Mouse (Mus musculus): Measurements from ENCODE around the gene Macrod2. TPM values are rescaled to one million over a fixed set of nuclear protein-coding genes. Genes with fewer than 3 reads are reported as not detected.

The Macrod2 gene
- polyA plus RNA-seq, 1 experiment from 2014 or later, result 23.7 TPM

GRCm38 (mm10) chr2:141434731-141435570, 1039.8 kb downstream of the Macrod2 start:
- Histone ChIP-seq H3K27me3 (replicated peaks) (no peaks in the 10 kb centered on the region), H3K27ac (replicated peaks) (no peak overlapping the region), H3K4me2 (no peak overlapping the region), H3K9ac (no peak overlapping the region), H3K36me3 (no peaks in the 10 kb centered on the region), H3K9me3 (no peaks in the 10 kb centered on the region), H3K4me3 (no peak overlapping the region), H3K4me1 (no peaks in the 10 kb centered on the region)
- WGBS, result 67% methylated on average over 16 of the region's 16 CpGs
- no peak for ATAC-seq (ENCODE audit: extremely low read depth, insufficient number of reproducible peaks, low FRiP score, low TSS enrichment)

- WGBS, result 59% methylated on average over 2 of the region's 2 CpGs
These were observed 1046.8 kb downstream of the Macrod2 start for GRCm38 (mm10) chr2:141441896-141442295.

GRCm38 (mm10) chr2:141449078-141449680, 1054.1 kb downstream of the Macrod2 start:
- H3K27ac ChIP-seq (replicated peaks), result no peak overlapping the region
- H3K4me1 ChIP-seq, result no peaks in the 10 kb centered on the region
- 37% methylated on average over 2 of the region's 2 CpGs for WGBS
- H3K36me3 ChIP-seq, result no peaks in the 10 kb centered on the region
- H3K9me3 ChIP-seq, result no peaks in the 10 kb centered on the region
- H3K4me2 ChIP-seq, result no peak overlapping the region
- H3K4me3 ChIP-seq, result no peak overlapping the region
- ATAC-seq (ENCODE audit: extremely low read depth, insufficient number of reproducible peaks, low FRiP score, low TSS enrichment), result no peak
- H3K9ac ChIP-seq, result no peak overlapping the region
- no peaks in the 10 kb centered on the region for H3K27me3 ChIP-seq (replicated peaks)

More at GRCm38 (mm10) chr2:141441896-141442295, 1046.8 kb downstream of the Macrod2 start:
- Histone ChIP-seq H3K4me2 (no peak overlapping the region), H3K9me3 (no peaks in the 10 kb centered on the region), H3K27ac (replicated peaks) (no peak overlapping the region), H3K9ac (no peak overlapping the region), H3K36me3 (no peaks in the 10 kb centered on the region), H3K4me1 (no peaks in the 10 kb centered on the region), H3K27me3 (replicated peaks) (no peaks in the 10 kb centered on the region), H3K4me3 (no peak overlapping the region)
- no peak for ATAC-seq (ENCODE audit: extremely low read depth, insufficient number of reproducible peaks, low FRiP score, low TSS enrichment)

- Histone ChIP-seq H3K9me3 (no peaks in the 10 kb centered on the region), H3K27ac (replicated peaks) (no peak overlapping the region), H3K36me3 (no peaks in the 10 kb centered on the region), H3K4me1 (no peaks in the 10 kb centered on the region), H3K27me3 (replicated peaks) (no peaks in the 10 kb centered on the region), H3K4me2 (no peak overlapping the region), H3K9ac (no peak overlapping the region), H3K4me3 (no peak overlapping the region)
- ATAC-seq (ENCODE audit: extremely low read depth, insufficient number of reproducible peaks, low FRiP score, low TSS enrichment), result no peak
- WGBS, result 80% methylated on average over 1 of the region's 1 CpGs
These were observed 1068.8 kb downstream of the Macrod2 start for GRCm38 (mm10) chr2:141463946-141464345.

- H3K27ac ChIP-seq (replicated peaks), result no peak overlapping the region
- no peak overlapping the region for H3K9ac ChIP-seq
- no peaks in the 10 kb centered on the region for H3K4me1 ChIP-seq
- no peak for ATAC-seq (ENCODE audit: extremely low read depth, insufficient number of reproducible peaks, low FRiP score, low TSS enrichment)
- H3K4me2 ChIP-seq, result no peak overlapping the region
- 78% methylated on average over 1 of the region's 1 CpGs for WGBS
- H3K27me3 ChIP-seq (replicated peaks), result no peaks in the 10 kb centered on the region
- H3K36me3 ChIP-seq, result no peaks in the 10 kb centered on the region
- H3K4me3 ChIP-seq, result no peak overlapping the region
- H3K9me3 ChIP-seq, result no peaks in the 10 kb centered on the region
These were observed 1077.7 kb downstream of the Macrod2 start for GRCm38 (mm10) chr2:141472791-141473190.

- H3K4me3 ChIP-seq, result no peak overlapping the region
- H3K4me2 ChIP-seq, result no peak overlapping the region
- no peaks in the 10 kb centered on the region for H3K27me3 ChIP-seq (replicated peaks)
- no peak overlapping the region for H3K9ac ChIP-seq
- H3K9me3 ChIP-seq, result no peaks in the 10 kb centered on the region
- H3K27ac ChIP-seq (replicated peaks), result no peak overlapping the region
- WGBS, result 66% methylated on average over 3 of the region's 3 CpGs
- H3K36me3 ChIP-seq, result no peaks in the 10 kb centered on the region
- ATAC-seq (ENCODE audit: extremely low read depth, insufficient number of reproducible peaks, low FRiP score, low TSS enrichment), result no peak
- no peaks in the 10 kb centered on the region for H3K4me1 ChIP-seq
These were observed 1082.5 kb downstream of the Macrod2 start for GRCm38 (mm10) chr2:141477585-141477984.

GRCm38 (mm10) chr2:141490518-141490917, 1095.4 kb downstream of the Macrod2 start:
- H3K36me3 ChIP-seq, result no peaks in the 10 kb centered on the region
- H3K4me2 ChIP-seq, result no peak overlapping the region
- ATAC-seq (ENCODE audit: extremely low read depth, insufficient number of reproducible peaks, low FRiP score, low TSS enrichment), result no peak
- H3K4me1 ChIP-seq, result no peaks in the 10 kb centered on the region
- no peak overlapping the region for H3K9ac ChIP-seq
- no peak overlapping the region for H3K27ac ChIP-seq (replicated peaks)
- H3K9me3 ChIP-seq, result no peaks in the 10 kb centered on the region
- H3K4me3 ChIP-seq, result no peak overlapping the region
- H3K27me3 ChIP-seq (replicated peaks), result no peaks in the 10 kb centered on the region
- WGBS, result 75% methylated on average over 3 of the region's 3 CpGs

- H3K4me1 ChIP-seq, result no peaks in the 10 kb centered on the region
- H3K27me3 ChIP-seq (replicated peaks), result no peaks in the 10 kb centered on the region
- no peaks in the 10 kb centered on the region for H3K9me3 ChIP-seq
- no peak overlapping the region for H3K4me2 ChIP-seq
- H3K4me3 ChIP-seq, result no peak overlapping the region
- 85% methylated on average over 3 of the region's 3 CpGs for WGBS
- H3K27ac ChIP-seq (replicated peaks), result no peak overlapping the region
- ATAC-seq (ENCODE audit: extremely low read depth, insufficient number of reproducible peaks, low FRiP score, low TSS enrichment), result no peak
- H3K9ac ChIP-seq, result no peak overlapping the region
- H3K36me3 ChIP-seq, result no peaks in the 10 kb centered on the region
These were observed 1110.3 kb downstream of the Macrod2 start for GRCm38 (mm10) chr2:141505451-141505850.

GRCm38 (mm10) chr2:141507929-141508897, 1113.1 kb downstream of the Macrod2 start:
- Histone ChIP-seq H3K4me2 (no peak overlapping the region), H3K4me1 (no peaks in the 10 kb centered on the region), H3K36me3 (no peaks in the 10 kb centered on the region), H3K9me3 (no peaks in the 10 kb centered on the region), H3K27me3 (replicated peaks) (no peaks in the 10 kb centered on the region), H3K27ac (replicated peaks) (no peak overlapping the region), H3K9ac (no peak overlapping the region), H3K4me3 (no peak overlapping the region)
- ATAC-seq (ENCODE audit: extremely low read depth, insufficient number of reproducible peaks, low FRiP score, low TSS enrichment), result no peak
- WGBS, result 74% methylated on average over 9 of the region's 9 CpGs

- no peaks in the 10 kb centered on the region for H3K27me3 ChIP-seq (replicated peaks)
- H3K27ac ChIP-seq (replicated peaks), result no peak overlapping the region
- no peak for ATAC-seq (ENCODE audit: extremely low read depth, insufficient number of reproducible peaks, low FRiP score, low TSS enrichment)
- H3K4me3 ChIP-seq, result no peak overlapping the region
- H3K4me1 ChIP-seq, result peaks cover 6% of the 10 kb centered on the region; the same call in 1 of the 2 replicates
- H3K4me2 ChIP-seq, result no peak overlapping the region
- H3K9me3 ChIP-seq, result no peaks in the 10 kb centered on the region
- no peak overlapping the region for H3K9ac ChIP-seq
- WGBS, result 53% methylated on average over 3 of the region's 3 CpGs
- no peaks in the 10 kb centered on the region for H3K36me3 ChIP-seq
These were observed 1119.9 kb downstream of the Macrod2 start for GRCm38 (mm10) chr2:141514976-141515375.

GRCm38 (mm10) chr2:141522081-141522480, 1127.0 kb downstream of the Macrod2 start:
- Histone ChIP-seq H3K36me3 (no peaks in the 10 kb centered on the region), H3K9ac (no peak overlapping the region), H3K9me3 (no peaks in the 10 kb centered on the region), H3K4me2 (no peak overlapping the region), H3K4me1 (no peaks in the 10 kb centered on the region), H3K27me3 (replicated peaks) (no peaks in the 10 kb centered on the region), H3K27ac (replicated peaks) (no peak overlapping the region), H3K4me3 (no peak overlapping the region)
- ATAC-seq (ENCODE audit: extremely low read depth, insufficient number of reproducible peaks, low FRiP score, low TSS enrichment), result no peak
- 58% methylated on average over 4 of the region's 4 CpGs for WGBS
